Mouse (Mus musculus) ES-E14 (cell line): ENCODE data around the gene Sec14l1. TPM values are rescaled to one million over a fixed set of nuclear protein-coding genes. Genes with fewer than 3 reads are reported as not detected.
A peak's percentile ranks its signal among the peaks of the same experiment; 100 is the strongest.

Experiments used
- DNase-seq: peaks from one replicate; pipeline ENCODE4 v3.0.0-alpha.2; 2013; ENCODE audit warnings: low read depth, low spot score
- H3K27ac ChIP-seq: 2 replicates; pipeline ENCODE4 v1.5.1; 2012; ENCODE audit warnings: low read depth, mild to moderate bottlenecking, low read length, moderate library complexity, mixed read lengths; ENCODE audit not compliant: poor library complexity, insufficient read depth, severe bottlenecking
- H3K36me3 ChIP-seq: 2 replicates; pipeline ENCODE4 v1.6.1; 2012; ENCODE audit warnings: mild to moderate bottlenecking, low read length, moderate library complexity, mixed read lengths; ENCODE audit not compliant: control insufficient read depth, poor library complexity, insufficient read depth, severe bottlenecking
- H3K4me1 ChIP-seq, 2 experiments: fragments of 150-350 bp in 1 of 2; sonication (generic) in 1 of 2; 2 replicates each; pipeline ENCODE4 v1.6.1; 2012; ENCODE audit warnings: low read length in 2 of 2, mild to moderate bottlenecking in 1 of 2, mixed read lengths in 1 of 2; ENCODE audit not compliant: control insufficient read depth in 2 of 2, insufficient read depth in 2 of 2, poor library complexity in 1 of 2
- H3K4me3 ChIP-seq, 2 experiments: fragments of 150-350 bp in 1 of 2; sonication (generic) in 1 of 2; 2 replicates each; pipeline ENCODE4 v1.5.1; 2012; ENCODE audit warnings: low read length in 2 of 2, low read depth in 1 of 2, mild to moderate bottlenecking in 1 of 2, mixed read lengths in 1 of 2; ENCODE audit not compliant: insufficient read depth in 1 of 2, poor library complexity in 1 of 2, severe bottlenecking in 1 of 2
- H3K9ac ChIP-seq: 2 replicates; pipeline ENCODE4 v1.6.1; 2012; ENCODE audit warnings: low read depth, mild to moderate bottlenecking, low read length, mixed read lengths; ENCODE audit not compliant: poor library complexity, insufficient read depth, severe bottlenecking
- H3K9me3 ChIP-seq: fragments of 150-350 bp; sonication (generic); 2 replicates; pipeline ENCODE4 v1.6.1; 2012; ENCODE audit warnings: low read depth, mild to moderate bottlenecking, low read length; ENCODE audit not compliant: control insufficient read depth, insufficient read depth
- CHD2 ChIP-seq: IDR thresholded peaks from 2 replicates; pipeline ENCODE4 v1.6.1; 2014; ENCODE audit warnings: mild to moderate bottlenecking, low read depth, low read length, inconsistent platforms
- HCFC1 ChIP-seq: IDR thresholded peaks from 2 replicates; pipeline ENCODE4 v1.6.1; 2012; ENCODE audit warnings: low read length, inconsistent platforms, borderline replicate concordance; ENCODE audit not compliant: insufficient read depth
- MAFK ChIP-seq: IDR thresholded peaks from 2 replicates; pipeline ENCODE4 v1.6.1; 2014; ENCODE audit warnings: mild to moderate bottlenecking, low read depth, low read length, inconsistent platforms; ENCODE audit not compliant: insufficient read depth
- ZC3H11A ChIP-seq: IDR thresholded peaks from 2 replicates; pipeline ENCODE4 v1.6.1; 2012; ENCODE audit warnings: low read depth, mild to moderate bottlenecking, inconsistent platforms, low read length, borderline replicate concordance
- ZNF384 ChIP-seq: IDR thresholded peaks from 2 replicates; pipeline ENCODE4 v1.6.1; 2012; ENCODE audit warnings: low read depth, low read length, inconsistent platforms
- in situ Hi-C, 2 experiments: fragments of 600-800 bp; cut with MboI; formaldehyde crosslinking; loops; one replicate each; pipeline ENCODE4 v1.15.1; 2025; ENCODE audit warnings: low sequenced_read_pairs in 2 of 2, inconsistent platforms in 1 of 2; ENCODE audit not compliant: unreplicated experiment in 2 of 2
- total RNA-seq: library from RNA; depleted of rRNA; stranded (reverse); fragments of 300-350 nt; gene quantifications from 2 replicates; pipeline ENCODE4 v1.2.3, GENCODE M21; 2012

Sec14l1 gene
- total RNA-seq, 1 experiment = 36.7 TPM

GRCm38 (mm10) chr11:117169801-117170565 is 55.0 kb downstream of the Sec14l1 start:
- no peak for TF ChIP-seq MAFK
- no peak for TF ChIP-seq HCFC1
- no peak for TF ChIP-seq ZC3H11A
- no peak for TF ChIP-seq ZNF384
- TF ChIP-seq CHD2 = no peak

GRCm38 (mm10) chr11:117174098-117174892 is 59.3 kb downstream of the Sec14l1 start:
- peak overlapping the region; percentile 11; the same call in 1 of the 2 replicates for H3K9ac ChIP-seq
- H3K4me3 ChIP-seq = peak overlapping the region; percentile 52 to 81
- no peak for DNase-seq
- H3K27ac ChIP-seq = no peak overlapping the region
- in situ Hi-C loops = loop anchor here in 1 of 2 experiments (10.0 kb wide), 1 partner anchor 99 kb away; no protein-coding TSS in a partner anchor
- H3K36me3 ChIP-seq = no peaks in the 10 kb centered on the region
- H3K4me1 ChIP-seq = peaks cover 0 to 21% of the 10 kb centered on the region in 2 experiments; a peak in 3 of 4 replicates
- no peak for TF ChIP-seq CHD2
- H3K9me3 ChIP-seq = no peaks in the 10 kb centered on the region

More at GRCm38 (mm10) chr11:117169801-117170565, 55.0 kb downstream of the Sec14l1 start:
- no peaks in the 10 kb centered on the region for H3K9me3 ChIP-seq
- H3K4me3 ChIP-seq = no peak overlapping the region
- H3K4me1 ChIP-seq = peaks cover 0 to 4% of the 10 kb centered on the region in 2 experiments; a peak in 2 of 4 replicates
- H3K9ac ChIP-seq = no peak overlapping the region
- H3K27ac ChIP-seq = no peak overlapping the region
- no peaks in the 10 kb centered on the region for H3K36me3 ChIP-seq
- in situ Hi-C loops = loop anchor here in 1 of 2 experiments (10.0 kb wide), 1 partner anchor 95 kb away; no protein-coding TSS in a partner anchor
- no peak for DNase-seq

- TF ChIP-seq ZNF384 (no peak), CHD2 (no peak), HCFC1 (no peak), MAFK (no peak), ZC3H11A (no peak)
- H3K4me3 ChIP-seq = peak overlapping the region; percentile 52 to 81
- peaks cover 0 to 21% of the 10 kb centered on the region in 2 experiments; a peak in 3 of 4 replicates for H3K4me1 ChIP-seq
- H3K36me3 ChIP-seq = no peaks in the 10 kb centered on the region
- DNase-seq = peak; percentile 59
- in situ Hi-C loops = loop anchor here (5.0 to 10.0 kb wide), 2 partner anchors 98 to 100 kb away; no protein-coding TSS in a partner anchor
- no peaks in the 10 kb centered on the region for H3K9me3 ChIP-seq
- peak overlapping the region; percentile 11; the same call in 1 of the 2 replicates for H3K9ac ChIP-seq
- no peak overlapping the region for H3K27ac ChIP-seq
Observed at GRCm38 (mm10) chr11:117174924-117175323, 60.0 kb downstream of the Sec14l1 start.

GRCm38 (mm10) chr11:117175472-117175871 is 60.5 kb downstream of the Sec14l1 start:
- DNase-seq = no peak
- no peak overlapping the region for H3K27ac ChIP-seq
- H3K4me1 ChIP-seq = peaks cover 0 to 21% of the 10 kb centered on the region in 2 experiments; a peak in 3 of 4 replicates
- H3K9ac ChIP-seq = no peak overlapping the region
- TF ChIP-seq ZNF384 (no peak), CHD2 (no peak), HCFC1 (no peak), MAFK (no peak), ZC3H11A (no peak)
- in situ Hi-C loops = loop anchor here (5.0 to 10.0 kb wide), 2 partner anchors 98 to 101 kb away; no protein-coding TSS in a partner anchor
- H3K4me3 ChIP-seq = no peak overlapping the region
- no peaks in the 10 kb centered on the region for H3K9me3 ChIP-seq
- H3K36me3 ChIP-seq = no peaks in the 10 kb centered on the region
